Mouse (Mus musculus) MEL (cell line): ENCODE measurements at regions not wholly inside any gene's neighbourhood (a gene's known extent, or its start where the extent isn't known, plus 50 kb on each side); places are given as distances from the start of the nearest gene placed in this dataset.

ENCODE experiments used
- DNase-seq: peaks from one replicate; pipeline ENCODE4 v3.0.0; 2011; ENCODE audit warnings: low read depth, low spot score
- H3K27ac ChIP-seq: 2 replicates; pipeline ENCODE4 v1.5.1; 2012; ENCODE audit warnings: low read depth, mild to moderate bottlenecking, control low read depth, low read length, moderate library complexity; ENCODE audit not compliant: control insufficient read depth
- H3K27me3 ChIP-seq, 2 experiments: fragments of 150-350 bp in 1 of 2; sonication (generic) in 1 of 2; 2 replicates each; pipeline ENCODE4 v1.6.1; 2012; ENCODE audit warnings: low read length in 2 of 2, mild to moderate bottlenecking in 2 of 2, improper control_type of control experiment in 1 of 2, moderate library complexity in 1 of 2; ENCODE audit not compliant: insufficient read depth in 2 of 2, control insufficient read depth in 1 of 2
- H3K36me3 ChIP-seq, 2 experiments: 2 replicates each; pipeline ENCODE4 v1.6.1; 2012 to 2014; ENCODE audit warnings: low read length in 2 of 2, improper control_type of control experiment in 1 of 2, inconsistent platforms in 1 of 2, mild to moderate bottlenecking in 1 of 2; ENCODE audit not compliant: insufficient read depth in 2 of 2, control insufficient read depth in 1 of 2
- H3K4me1 ChIP-seq, 2 experiments: fragments of 150-350 bp in 1 of 2; sonication (generic) in 1 of 2; 2 replicates each; pipeline ENCODE4 v1.6.1; 2012; ENCODE audit warnings: low read length in 2 of 2, improper control_type of control experiment in 1 of 2, mild to moderate bottlenecking in 1 of 2; ENCODE audit not compliant: insufficient read depth in 2 of 2, control insufficient read depth in 1 of 2
- H3K4me3 ChIP-seq, 2 experiments: fragments of 150-350 bp in 1 of 2; sonication (generic) in 1 of 2; 2 replicates each; pipeline ENCODE4 v1.5.1; 2012; ENCODE audit warnings: low read depth in 2 of 2, low read length in 2 of 2, mild to moderate bottlenecking in 2 of 2, moderate library complexity in 2 of 2, control low read depth in 1 of 2, improper control_type of control experiment in 1 of 2; ENCODE audit not compliant: control insufficient read depth in 1 of 2, insufficient read depth in 1 of 2
- H3K79me2 ChIP-seq: 2 replicates; pipeline ENCODE4 v1.6.1; 2012; ENCODE audit warnings: mild to moderate bottlenecking, low read length, moderate library complexity; ENCODE audit not compliant: control insufficient read depth, poor library complexity, insufficient read depth
- H3K9ac ChIP-seq: 2 replicates; pipeline ENCODE4 v1.6.1; 2012; ENCODE audit warnings: low read depth, mild to moderate bottlenecking, control low read depth, low read length, moderate library complexity; ENCODE audit not compliant: control insufficient read depth, poor library complexity, severe bottlenecking
- H3K9me3 ChIP-seq: fragments of 150-350 bp; sonication (generic); replicated peaks from 2 replicates; pipeline ENCODE4 v1.6.1; 2012; ENCODE audit warnings: mild to moderate bottlenecking, low read length, improper control_type of control experiment, moderate library complexity; ENCODE audit not compliant: insufficient read depth
- BHLHE40 ChIP-seq: IDR thresholded peaks from 2 replicates; pipeline ENCODE4 v1.6.1; 2012; ENCODE audit warnings: low read depth, mild to moderate bottlenecking, inconsistent platforms, low read length, improper control_type of control experiment, borderline replicate concordance
- CHD1 ChIP-seq: IDR thresholded peaks from 2 replicates; pipeline ENCODE4 v1.6.1; 2012; ENCODE audit warnings: low read depth, mild to moderate bottlenecking, inconsistent platforms, low read length, improper control_type of control experiment
- CTCF ChIP-seq, 3 experiments: IDR thresholded peaks in 2 of 3; conservative IDR thresholded peaks in 1 of 3; 2 replicates each; pipeline ENCODE4 v1.5.1; 2011 to 2012; ENCODE audit warnings: low read length in 3 of 3, low read depth in 2 of 3, mild to moderate bottlenecking in 2 of 3, improper control_type of control experiment in 1 of 3, inconsistent platforms in 1 of 3, mixed read lengths in 1 of 3, moderate library complexity in 1 of 3; ENCODE audit not compliant: control insufficient read depth in 1 of 3, insufficient read depth in 1 of 3, poor library complexity in 1 of 3, severe bottlenecking in 1 of 3
- E2F4 ChIP-seq: IDR thresholded peaks from 2 replicates; pipeline ENCODE4 v1.6.1; 2011; ENCODE audit warnings: low read depth, low read length, improper control_type of control experiment, borderline replicate concordance
- ELF1 ChIP-seq: IDR thresholded peaks from 2 replicates; pipeline ENCODE4 v1.6.1; 2014; ENCODE audit warnings: low read depth, mild to moderate bottlenecking, inconsistent platforms, low read length, improper control_type of control experiment, moderate library complexity
- EP300 ChIP-seq, 2 experiments: IDR thresholded peaks; 2 replicates each; pipeline ENCODE4 v1.6.1; 2011; ENCODE audit warnings: improper control_type of control experiment in 2 of 2, low read length in 2 of 2, low read depth in 1 of 2, mild to moderate bottlenecking in 1 of 2
- GABPA ChIP-seq: IDR thresholded peaks from 2 replicates; pipeline ENCODE4 v1.6.1; 2012; ENCODE audit warnings: low read depth, mild to moderate bottlenecking, inconsistent platforms, low read length, improper control_type of control experiment, moderate library complexity
- JUND ChIP-seq: IDR thresholded peaks from 2 replicates; pipeline ENCODE4 v1.6.1; 2011; ENCODE audit warnings: low read depth, mild to moderate bottlenecking, improper control_type of control experiment, low read length
- KAT2A ChIP-seq: conservative IDR thresholded peaks from 2 replicates; pipeline ENCODE4 v1.6.1; 2012; ENCODE audit warnings: low read depth, low read length, improper control_type of control experiment, inconsistent platforms
- MAFK ChIP-seq: IDR thresholded peaks from 2 replicates; pipeline ENCODE4 v1.6.1; 2011; ENCODE audit warnings: low read depth, mild to moderate bottlenecking, low read length, improper control_type of control experiment, borderline replicate concordance
- MAZ ChIP-seq: IDR thresholded peaks from 2 replicates; pipeline ENCODE4 v1.6.1; 2012; ENCODE audit warnings: low read depth, mild to moderate bottlenecking, inconsistent platforms, low read length, improper control_type of control experiment
- MXI1 ChIP-seq: IDR thresholded peaks from 2 replicates; pipeline ENCODE4 v1.6.1; 2011; ENCODE audit warnings: mild to moderate bottlenecking, low read depth, low read length, improper control_type of control experiment
- MYC ChIP-seq: IDR thresholded peaks from 2 replicates; pipeline ENCODE4 v1.6.1; 2011; ENCODE audit warnings: low read depth, mild to moderate bottlenecking, low read length, improper control_type of control experiment, moderate library complexity
- NELFE ChIP-seq: IDR thresholded peaks from 2 replicates; pipeline ENCODE4 v1.6.1; 2011; ENCODE audit warnings: low read depth, low read length, improper control_type of control experiment
- NRF1 ChIP-seq: IDR thresholded peaks from 2 replicates; pipeline ENCODE4 v1.6.1; 2014; ENCODE audit warnings: low read depth, mild to moderate bottlenecking, inconsistent platforms, low read length, improper control_type of control experiment, moderate library complexity; ENCODE audit not compliant: poor library complexity, insufficient read depth, severe bottlenecking
- POLR2A ChIP-seq, 2 experiments: IDR thresholded peaks; 2 replicates each; pipeline ENCODE4 v1.6.1; 2011 to 2012; ENCODE audit warnings: low read length in 2 of 2, mild to moderate bottlenecking in 2 of 2, control low read depth in 1 of 2, improper control_type of control experiment in 1 of 2, low read depth in 1 of 2, moderate library complexity in 1 of 2; ENCODE audit not compliant: control insufficient read depth in 1 of 2, insufficient read depth in 1 of 2, poor library complexity in 1 of 2
- RCOR1 ChIP-seq: IDR thresholded peaks from 2 replicates; pipeline ENCODE4 v1.6.1; 2012; ENCODE audit warnings: low read depth, mild to moderate bottlenecking, inconsistent platforms, low read length, improper control_type of control experiment
- TAL1 ChIP-seq: IDR thresholded peaks from 2 replicates; pipeline ENCODE4 v1.6.1; 2012; ENCODE audit warnings: mild to moderate bottlenecking, inconsistent platforms, low read length, moderate library complexity, mixed read lengths
- TCF12 ChIP-seq: IDR thresholded peaks from 2 replicates; pipeline ENCODE4 v1.6.1; 2014; ENCODE audit warnings: low read depth, mild to moderate bottlenecking, inconsistent platforms, low read length, improper control_type of control experiment, moderate library complexity
- ZC3H11A ChIP-seq: IDR thresholded peaks from 2 replicates; pipeline ENCODE4 v1.6.1; 2012; ENCODE audit warnings: low read depth, mild to moderate bottlenecking, inconsistent platforms, low read length, improper control_type of control experiment
- ZKSCAN1 ChIP-seq: IDR thresholded peaks from 2 replicates; pipeline ENCODE4 v1.6.1; 2012; ENCODE audit warnings: low read depth, mild to moderate bottlenecking, inconsistent platforms, low read length, improper control_type of control experiment, moderate library complexity
- ZMIZ1 ChIP-seq: IDR thresholded peaks from 2 replicates; pipeline ENCODE4 v1.6.1; 2012; ENCODE audit warnings: low read depth, mild to moderate bottlenecking, inconsistent platforms, low read length, improper control_type of control experiment, moderate library complexity

DNA sequence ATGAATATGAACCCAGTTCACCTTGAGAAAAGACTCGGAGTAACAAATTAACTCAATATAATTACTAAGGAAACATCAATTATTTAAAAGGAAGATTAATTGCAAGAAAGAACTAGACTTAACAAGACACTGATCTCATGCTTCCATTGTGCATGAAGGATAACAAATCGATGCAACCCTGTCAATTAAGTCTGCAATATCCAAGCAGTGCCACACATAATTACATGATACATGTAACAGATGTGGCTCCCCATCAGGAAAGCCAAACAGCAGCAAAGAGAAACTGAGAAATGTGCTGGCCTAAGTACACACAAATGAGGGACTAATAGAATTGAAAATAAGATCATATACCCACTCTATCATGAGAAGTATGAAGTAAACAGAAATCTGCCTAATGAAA is 1327.5 kb downstream of the Zfp704 start:
- H3K9ac ChIP-seq, result no peak overlapping the region
- H3K27ac ChIP-seq, result no peak overlapping the region
- H3K79me2 ChIP-seq, result no peaks in the 10 kb centered on the region
- TF ChIP-seq BHLHE40 (no peak), ZC3H11A (no peak), GABPA (no peak), NELFE (no peak), TCF12 (no peak), MAFK (no peak), MAZ (no peak), JUND (no peak), MYC (no peak), NRF1 (no peak), RCOR1 (no peak), CTCF (IDR thresholded peaks at IDR 0.05 in 2 of 3, conservative IDR thresholded peaks at IDR 0.05 in 1 of 3; ENCODE audit: control insufficient read depth in 1 of 3, insufficient read depth in 1 of 3, low read depth in 2 of 3, low read length in 3 of 3, poor library complexity in 1 of 3, severe bottlenecking in 1 of 3) (no peak), E2F4 (no peak), ZKSCAN1 (no peak), TAL1 (no peak), EP300 (IDR thresholded peaks at IDR 0.05; ENCODE audit: low read depth in 1 of 2, low read length in 2 of 2) (no peak), MXI1 (no peak), CHD1 (no peak), ELF1 (no peak), ZMIZ1 (no peak)
- H3K9me3 ChIP-seq, result no peaks in the 10 kb centered on the region
- DNase-seq, result no peak
- H3K4me3 ChIP-seq, result no peak overlapping the region
- H3K27me3 ChIP-seq, result no peaks in the 10 kb centered on the region
- no peaks in the 10 kb centered on the region for H3K36me3 ChIP-seq
- no peaks in the 10 kb centered on the region for H3K4me1 ChIP-seq

- Histone ChIP-seq H3K79me2 (no peaks in the 10 kb centered on the region), H3K27ac (no peak overlapping the region), H3K4me1 (no peaks in the 10 kb centered on the region), H3K4me3 (no peak overlapping the region), H3K27me3 (no peaks in the 10 kb centered on the region), H3K36me3 (no peaks in the 10 kb centered on the region), H3K9ac (no peak overlapping the region), H3K9me3 (no peaks in the 10 kb centered on the region)
- TF ChIP-seq BHLHE40 (no peak), KAT2A (no peak), TAL1 (no peak), CHD1 (no peak), MYC (no peak), POLR2A (IDR thresholded peaks at IDR 0.05; ENCODE audit: control insufficient read depth in 1 of 2, insufficient read depth in 1 of 2, low read depth in 1 of 2, low read length in 2 of 2, poor library complexity in 1 of 2) (no peak)
- no peak for DNase-seq
These were observed 1333.2 kb downstream of the Zfp704 start for GRCm38 (mm10) chr3:8276661-8277060.
